Mouse (Mus musculus): ENCODE data around the gene H2-M10.2.

DNA sequence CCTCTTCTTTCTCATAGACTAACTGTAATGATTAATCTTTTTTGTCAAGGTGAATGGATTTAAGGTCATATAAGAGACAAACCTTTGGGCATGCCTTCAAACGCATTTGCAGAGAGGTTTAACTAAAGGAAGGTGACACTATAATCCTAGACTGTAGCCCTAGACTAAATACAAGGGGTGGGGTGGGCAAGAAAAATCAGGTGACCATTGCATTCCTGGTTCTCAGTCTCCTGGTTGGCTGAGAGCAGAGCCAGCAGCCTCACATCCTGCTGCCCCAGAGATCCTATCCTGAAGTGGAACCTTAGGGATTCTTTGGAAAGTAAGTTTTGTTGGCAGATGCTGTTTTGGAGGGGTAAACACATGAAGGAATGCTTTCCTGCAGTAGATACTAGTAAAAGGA, 23.0 kb upstream of the H2-M10.2 start:
- TF ChIP-seq POLR2A (IDR thresholded peaks at IDR 0.05; ENCODE audit: insufficient read depth, low read length): no peak
- TF ChIP-seq CTCF (IDR thresholded peaks at IDR 0.05; ENCODE audit: low read depth, low read length): no peak
